Mouse (Mus musculus) A20 (cell line): ENCODE measurements around the gene Cdc34b.
A peak's percentile ranks its signal among the peaks of the same experiment; 100 is the strongest.

Experiments used
- DNase-seq: peaks from one replicate; pipeline ENCODE4 v3.0.0-alpha.2; 2011; ENCODE audit warnings: low read depth, low spot score

Cdc34b gene

DNA sequence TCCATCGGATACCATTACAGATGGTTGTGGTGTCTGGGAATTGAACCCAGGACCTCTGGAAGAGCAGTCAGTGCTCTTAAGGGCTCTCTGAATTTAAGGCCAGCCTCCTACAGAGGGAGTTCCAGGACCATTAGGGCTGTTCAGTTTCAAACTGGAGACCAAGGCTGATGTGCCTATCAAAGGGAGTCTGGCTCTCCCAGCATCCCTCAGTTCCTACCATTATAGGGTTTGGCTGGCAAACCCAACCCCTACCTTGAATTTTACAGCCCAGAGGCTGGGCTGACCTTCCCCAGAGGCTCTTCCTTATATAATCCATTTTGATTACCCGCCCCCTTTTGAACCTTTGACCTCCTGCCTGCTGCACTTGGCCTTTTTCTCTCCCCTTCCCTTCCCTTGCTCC is 5.8 kb upstream of the Cdc34b start:
- DNase-seq = no peak

DNA sequence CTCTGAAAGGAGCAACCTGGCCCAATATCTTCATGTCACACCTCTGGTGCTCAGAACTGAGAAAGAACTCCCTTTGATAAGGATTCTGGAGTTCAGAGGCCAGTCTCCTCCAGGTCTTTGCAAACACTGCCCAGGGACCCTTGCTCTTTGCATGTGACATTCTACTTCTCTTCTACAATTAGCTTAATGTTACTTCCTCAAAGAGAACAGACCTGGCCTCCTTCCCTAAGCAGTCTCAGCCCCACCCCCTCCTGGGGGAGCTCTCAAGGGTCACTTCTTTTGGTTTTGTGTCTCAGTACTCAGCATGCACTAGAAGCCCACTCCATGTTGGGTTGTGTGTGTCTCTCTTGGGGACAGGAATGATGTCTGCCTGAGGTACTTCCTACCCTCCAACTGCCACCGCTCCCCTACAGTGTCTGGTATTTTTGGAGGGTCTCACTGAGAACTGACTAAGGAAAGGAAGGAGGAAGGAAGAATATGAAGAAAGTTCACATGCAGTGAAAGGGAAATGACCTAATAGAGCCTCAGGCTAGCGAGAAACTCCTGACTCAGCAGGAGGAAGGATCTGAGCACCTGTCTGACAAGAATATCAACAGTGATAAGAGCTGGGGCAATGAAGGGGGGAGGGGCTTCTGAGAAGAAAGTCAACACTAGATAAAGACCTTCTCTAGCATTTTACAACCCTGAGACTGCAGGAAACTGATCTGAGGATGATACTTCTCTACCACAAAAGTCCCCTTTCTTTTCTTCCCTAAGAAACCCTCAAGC is 11.5 kb downstream of the Cdc34b start:
- DNase-seq = peak; percentile 39

DNA sequence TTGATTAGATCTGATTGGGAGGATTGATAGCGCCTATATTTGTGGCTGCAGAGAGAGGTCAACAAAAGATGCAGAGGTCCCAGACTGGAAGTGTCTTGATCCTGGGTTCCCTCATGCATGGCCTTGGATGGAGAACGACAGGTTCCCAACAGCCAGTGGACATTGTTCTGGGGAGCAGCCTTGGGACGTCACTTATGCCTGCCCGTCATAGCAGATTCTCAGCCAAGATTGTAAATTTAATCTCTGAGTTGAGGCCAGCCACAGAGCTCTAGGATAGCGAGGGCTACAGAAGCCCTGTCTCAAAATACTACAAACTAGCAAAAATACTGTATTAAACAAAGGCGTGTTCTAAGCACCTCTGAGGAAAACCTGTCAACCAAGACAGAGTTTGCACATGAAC is 18.3 kb downstream of the Cdc34b start:
- no peak for DNase-seq

DNA sequence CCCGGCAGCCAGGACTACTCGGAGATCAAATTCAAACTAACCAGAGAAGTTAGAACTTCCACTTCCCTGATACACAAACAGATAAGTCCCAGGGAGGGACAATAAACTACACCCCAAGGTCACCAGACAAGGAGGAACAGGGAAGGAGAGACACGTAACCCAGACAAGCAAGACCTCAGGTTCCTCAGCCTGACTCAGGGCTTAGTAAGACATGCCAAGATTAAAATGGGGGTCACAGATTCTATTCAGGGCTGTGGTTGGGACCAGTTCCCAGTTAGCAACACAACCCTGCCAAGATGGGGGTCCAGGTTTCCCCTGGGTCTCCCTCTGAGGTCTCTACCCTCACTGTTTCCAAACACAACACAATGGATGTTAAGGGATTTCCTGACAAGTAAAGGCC is 18.8 kb downstream of the Cdc34b start:
- DNase-seq = no peak

DNA sequence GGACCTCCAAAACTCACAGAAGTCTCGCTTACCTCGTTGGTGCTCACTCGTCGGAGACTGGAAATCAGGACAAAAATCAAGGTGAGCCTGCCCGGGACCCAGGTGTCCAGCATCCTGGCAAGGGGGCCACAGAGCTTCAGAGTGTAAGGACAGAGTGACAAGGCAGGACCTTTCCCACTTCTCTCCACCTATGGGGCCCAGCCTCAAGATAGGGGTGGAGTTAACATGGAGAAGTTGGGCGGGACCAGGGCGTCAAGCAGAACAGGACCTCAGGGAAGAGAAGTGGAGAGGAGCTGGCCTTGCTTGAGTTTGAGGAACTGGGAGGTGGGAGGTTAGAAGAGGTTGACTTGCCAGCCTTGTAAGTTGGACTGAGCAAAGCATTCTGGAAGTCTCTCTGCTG is 19.2 kb downstream of the Cdc34b start:
- no peak for DNase-seq

DNA sequence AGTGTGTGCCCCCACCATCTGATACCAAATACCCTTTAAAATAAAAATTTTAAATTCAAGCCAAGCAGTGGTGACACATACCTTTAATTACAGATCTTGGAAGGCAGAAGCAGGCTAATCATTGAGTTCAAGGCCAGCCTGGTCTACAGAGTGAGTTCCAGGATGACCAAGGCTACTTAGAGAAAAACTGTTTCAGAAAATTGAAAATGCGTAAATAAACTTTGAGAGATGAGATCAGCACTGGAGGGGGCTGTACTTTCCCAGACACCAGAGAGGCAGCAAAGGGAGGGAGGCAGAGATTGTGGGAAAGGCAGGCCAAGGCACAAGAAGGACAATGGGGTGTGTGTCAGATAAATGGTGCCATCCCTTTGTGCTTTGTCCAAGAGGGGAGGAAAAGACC is 20.7 kb downstream of the Cdc34b start:
- DNase-seq = no peak

DNA sequence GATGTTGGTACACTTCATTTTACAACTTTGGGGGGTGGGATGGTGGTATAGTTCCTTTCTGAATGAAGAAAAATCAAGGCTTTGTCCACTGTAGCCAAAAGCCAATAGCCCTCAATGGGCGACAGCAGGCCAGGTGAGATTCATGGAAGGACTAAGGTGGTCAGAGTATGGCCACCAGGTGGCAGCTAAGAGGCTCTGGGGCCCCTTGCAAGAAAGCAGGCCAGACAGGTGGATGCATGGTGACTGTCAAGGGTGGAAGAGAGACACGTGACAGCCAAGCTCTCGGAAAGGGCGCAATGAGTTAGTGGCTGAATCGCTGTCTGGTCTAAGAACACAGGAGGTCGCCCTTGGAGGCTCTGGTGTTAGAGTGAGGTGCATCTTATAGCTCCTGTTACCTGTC is 21.2 kb downstream of the Cdc34b start:
- peak; percentile 35 for DNase-seq

GRCm38 (mm10) chr11:94767241-94767640 is 25.7 kb downstream of the Cdc34b start:
- DNase-seq = no peak

DNA sequence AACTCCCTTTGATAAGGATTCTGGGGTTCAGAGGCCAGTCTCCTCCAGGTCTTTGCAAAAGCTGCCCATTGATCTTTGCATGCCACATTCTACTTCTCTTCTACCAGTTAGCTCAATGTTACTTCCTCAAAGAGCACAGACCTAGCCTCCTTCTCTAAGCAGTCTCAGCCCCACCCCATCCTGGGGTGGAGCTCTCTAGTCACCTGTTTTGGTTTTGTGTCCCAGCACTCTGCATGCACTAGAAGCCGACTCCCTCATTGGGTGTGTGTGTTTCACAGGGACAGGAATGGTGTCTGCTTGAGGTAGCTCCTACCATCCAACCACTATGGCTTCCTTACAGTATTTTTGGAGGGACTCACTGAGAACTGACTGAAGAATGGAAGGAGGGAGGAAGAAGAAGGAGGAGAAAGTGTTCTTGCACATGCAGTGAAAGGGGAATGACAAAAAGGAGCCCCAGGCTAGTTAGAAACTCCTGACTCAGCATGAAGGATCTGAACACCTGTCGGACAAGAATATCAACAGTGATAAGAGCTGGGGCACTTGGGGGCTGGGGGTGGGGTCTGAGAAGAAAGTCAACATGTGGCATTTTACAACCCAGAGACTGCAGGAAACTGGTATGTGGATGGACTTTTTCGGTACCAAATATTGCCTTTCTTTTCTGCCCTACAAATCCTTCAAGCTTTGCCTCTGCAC is 30.9 kb downstream of the Cdc34b start:
- DNase-seq = peak; percentile 48

DNA sequence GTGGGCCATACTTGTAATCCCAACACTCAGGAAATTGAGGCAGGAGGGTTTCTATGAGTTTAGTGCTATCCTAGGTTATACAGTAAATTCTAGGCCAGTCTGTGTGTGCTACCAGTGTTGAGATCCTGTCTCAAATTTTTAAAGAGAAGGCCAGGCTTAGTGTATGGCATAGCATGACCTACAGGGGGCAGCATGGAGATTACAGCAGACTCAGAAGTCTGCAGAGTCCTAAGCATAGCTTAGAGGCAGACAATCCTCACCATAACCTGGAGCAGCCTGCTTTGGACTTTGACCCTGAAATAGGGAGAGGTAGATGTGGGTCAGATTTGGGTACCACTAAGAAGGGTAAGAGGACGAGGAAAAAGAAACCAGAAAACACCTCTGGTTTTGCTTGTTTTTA is 32.3 kb downstream of the Cdc34b start:
- peak; percentile 56 for DNase-seq

GRCm38 (mm10) chr11:94774887-94775497 is 33.4 kb downstream of the Cdc34b start:
- DNase-seq = no peak

DNA sequence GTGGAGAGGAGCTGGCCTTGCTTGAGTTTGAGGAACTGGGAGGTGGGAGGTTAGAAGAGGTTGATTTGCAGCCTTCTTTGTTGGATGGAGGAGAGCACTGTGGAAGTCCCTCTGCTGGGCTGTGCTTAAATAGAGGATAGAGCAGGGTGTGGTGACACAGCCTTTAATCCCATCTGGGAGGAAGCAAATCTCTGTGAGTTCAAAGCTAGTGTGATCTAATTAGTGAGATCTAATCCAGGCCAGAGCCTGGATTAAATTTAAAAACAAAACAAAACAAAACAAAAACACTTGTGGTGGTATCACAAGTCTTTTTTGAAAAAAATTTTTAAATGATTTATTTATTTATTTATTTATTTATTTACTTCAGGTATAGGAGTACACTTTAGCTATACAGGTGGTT is 41.0 kb downstream of the Cdc34b start, which contains the start of gene Tmem92:
Tmem92 (minus strand) TSS at position 101 of the 400 bp plus-strand sequence.
- no peak for DNase-seq

- peak; percentile 73 for DNase-seq
These were observed 43.7 kb downstream of the Cdc34b start for GRCm38 (mm10) chr11:94785247-94785646.

DNA sequence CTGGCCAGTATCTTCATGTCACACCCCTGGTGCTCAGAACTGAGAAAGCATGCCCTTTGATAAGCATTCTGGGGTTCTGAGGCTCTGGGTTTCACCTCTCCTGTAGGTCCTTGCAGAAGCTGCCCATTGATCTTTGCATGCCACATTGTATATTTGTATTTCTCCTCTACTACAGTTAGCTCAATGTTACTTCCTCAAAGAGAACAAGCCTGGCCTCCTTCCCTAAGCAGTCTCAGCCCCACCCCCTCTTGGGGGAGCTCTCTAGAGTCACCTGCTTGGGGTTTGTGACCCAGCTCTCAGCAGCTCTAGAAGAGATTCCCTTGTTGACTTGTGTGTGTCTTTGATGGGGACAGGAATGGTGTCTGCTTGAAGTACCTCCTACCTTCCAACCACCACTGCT is 50.1 kb downstream of the Cdc34b start:
- DNase-seq = peak; percentile 43
